Mouse (Mus musculus) layer of hippocampus, postnatal 10 days (tissue): ENCODE data around the gene Ap4b1. TPM values are rescaled to one million over a fixed set of nuclear protein-coding genes. Genes with fewer than 3 reads are reported as not detected.

Experiments
- DNase-seq, 2 experiments: peaks; one replicate each; pipeline ENCODE4 v3.0.0; 2021; ENCODE audit warnings: low spot score in 2 of 2
- total RNA-seq, 2 experiments: library from RNA; stranded (reverse); gene quantifications; 2 replicates each; pipeline ENCODE4 v1.2.3; 2021

The Ap4b1 gene
- total RNA-seq, 2 experiments from 2014 or later = 13.3 to 14.5 TPM

GRCm38 (mm10) chr3:103852565-103853299 is 43.4 kb downstream of the Ap4b1 start:
- DNase-seq = peak; percentile 61 to 63

- DNase-seq = no peak
Measured at GRCm38 (mm10) chr3:103853804-103854203, 44.5 kb downstream of the Ap4b1 start.

GRCm38 (mm10) chr3:103857036-103857805 is 47.9 kb downstream of the Ap4b1 start:
- DNase-seq = no peak

- DNase-seq = no peak
Measured at GRCm38 (mm10) chr3:103857977-103858563, 48.8 kb downstream of the Ap4b1 start.

- no peak for DNase-seq
Measured at GRCm38 (mm10) chr3:103858881-103859801, 49.8 kb downstream of the Ap4b1 start, which contains the start of gene Ptpn22. Gene Ptpn22, plus strand, starts transcription at chr3:103859795.

GRCm38 (mm10) chr3:103859851-103860391 is 50.6 kb downstream of the Ap4b1 start:
- no peak for DNase-seq

- DNase-seq = no peak
Measured at GRCm38 (mm10) chr3:103862721-103863220, 53.5 kb downstream of the Ap4b1 start.

GRCm38 (mm10) chr3:103864200-103864599 is 54.9 kb downstream of the Ap4b1 start:
- no peak for DNase-seq

GRCm38 (mm10) chr3:103867424-103867971 is 58.2 kb downstream of the Ap4b1 start:
- DNase-seq = no peak

GRCm38 (mm10) chr3:103868008-103868407 is 58.7 kb downstream of the Ap4b1 start:
- no peak for DNase-seq

Other genes with a start within 250 kb of the Ap4b1 start
- 1 to 10 TPM; 6.3 to 8.1 TPM for gene Syt6, start 234.3 kb upstream of the Ap4b1 start, total RNA-seq
- gene Atg4a-ps, start 163.5 kb upstream of the Ap4b1 start, total RNA-seq = 1 to 10 TPM in 1 of 2 experiments, not detected in 1; 2.2 TPM
- 10 to 100 TPM; 10.1 to 11.4 TPM for gene Olfml3, start 71.5 kb upstream of the Ap4b1 start, total RNA-seq
- gene Gm10964, start 70.2 kb upstream of the Ap4b1 start, total RNA-seq = not detected
- gene Hipk1, start 18.0 kb upstream of the Ap4b1 start, total RNA-seq = 10 to 100 TPM; 68.1 to 77.3 TPM
- 1 to 10 TPM; 8.4 to 8.7 TPM for gene Dclre1b, start 76 bp upstream of the Ap4b1 start, total RNA-seq
- gene Gm43064, start 53 bp downstream of the Ap4b1 start, total RNA-seq = under 1 TPM in 1 of 2 experiments, not detected in 1; 0.18 TPM
- gene Bcl2l15, start 23.1 kb downstream of the Ap4b1 start, total RNA-seq = under 1 TPM; 0.64 to 0.80 TPM
- gene Ptpn22, start 50.3 kb downstream of the Ap4b1 start, total RNA-seq = under 1 TPM; 0.54 to 0.87 TPM
- gene Rsbn1, start 104.6 kb downstream of the Ap4b1 start, total RNA-seq = 10 to 100 TPM; 19.1 to 20.9 TPM
- gene Phtf1, start 158.6 kb downstream of the Ap4b1 start, total RNA-seq = 10 to 100 TPM; 36.4 to 39.6 TPM